Mouse (Mus musculus) liver, embryonic 14.5 days (tissue): ENCODE measurements around the gene Dram1.

Source experiments
- CTCF ChIP-seq: IDR thresholded peaks from 2 replicates; pipeline ENCODE4 v1.5.1; 2016; ENCODE audit warnings: antibody characterized with exemption, low read depth, control low read depth
- EP300 ChIP-seq: IDR thresholded peaks from 2 replicates; pipeline ENCODE4 v1.6.1; 2016; ENCODE audit warnings: antibody characterized with exemption, low read depth

DNA sequence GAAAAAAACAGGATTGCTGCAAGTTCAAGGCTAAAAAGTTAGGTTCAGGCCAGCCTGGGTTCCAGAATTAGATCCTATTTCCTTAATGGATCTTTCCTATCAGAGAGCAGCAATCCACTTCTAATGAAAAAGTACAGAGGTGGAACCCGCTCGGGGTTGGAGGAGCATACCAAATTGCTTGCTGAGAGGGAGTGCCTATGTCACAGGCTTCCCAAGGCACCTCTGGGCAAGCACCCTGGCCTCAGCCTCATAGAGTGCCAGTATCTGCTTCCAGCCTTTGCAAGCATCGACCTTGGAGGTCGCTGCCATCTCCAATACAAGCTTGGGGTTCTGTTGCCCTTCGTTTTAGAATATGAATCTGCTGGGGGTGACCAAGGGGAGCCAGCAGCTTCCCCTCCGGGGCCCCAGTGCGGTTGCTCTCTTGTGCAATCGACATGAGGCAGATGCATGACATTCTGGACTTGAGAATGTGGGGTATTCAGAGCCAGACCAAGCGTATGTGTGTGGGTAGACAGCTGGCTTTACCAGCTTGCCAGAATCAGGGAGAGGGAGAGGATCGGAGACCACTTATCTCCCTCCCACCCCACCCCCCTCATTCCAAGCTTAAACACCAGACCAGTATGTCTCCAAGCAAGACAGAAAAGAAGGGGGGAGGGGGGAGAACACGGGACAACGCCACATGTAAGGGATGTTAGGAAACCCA lies 58.0 kb downstream of the Dram1 start:
- TF ChIP-seq EP300 (no peak), CTCF (no peak)
